Mouse (Mus musculus) retina, adult 2 months (tissue): ENCODE data around the gene Nkpd1.

Experiments
- DNase-seq: peaks from one replicate; pipeline ENCODE4 v3.0.0-alpha.2; 2012; ENCODE audit warnings: low read depth, low spot score

Nkpd1 gene

GRCm38 (mm10) chr7:19517652-19518365 is at the start of gene Nkpd1:
Gene Nkpd1 (plus strand): TSS chr7:19517838.
- DNase-seq, result no peak

DNA sequence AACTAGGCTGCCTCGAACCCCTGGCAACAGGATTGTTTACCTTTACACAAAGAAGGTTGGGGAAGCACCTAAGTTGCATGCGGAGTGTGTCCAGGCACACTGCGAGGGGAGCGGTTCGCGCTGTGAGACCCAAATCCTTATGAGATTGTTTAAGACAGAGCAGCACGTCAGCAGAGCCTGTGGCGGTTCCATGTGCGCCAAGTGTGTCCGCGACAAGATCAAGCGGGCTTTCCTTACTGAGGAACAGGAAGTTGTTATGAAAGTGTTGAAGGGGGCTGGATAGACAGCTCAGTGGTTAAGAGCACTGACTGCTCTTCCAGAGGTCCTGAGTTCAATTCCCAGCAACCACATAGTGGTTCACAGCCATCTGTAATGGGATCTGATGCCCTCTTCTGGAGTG is 49.4 kb upstream of the Nkpd1 start:
- DNase-seq, result no peak

- no peak for DNase-seq
These were observed 48.2 kb upstream of the Nkpd1 start for GRCm38 (mm10) chr7:19469404-19469803.

GRCm38 (mm10) chr7:19470308-19470707 is 47.3 kb upstream of the Nkpd1 start:
- DNase-seq, result no peak

- DNase-seq, result no peak
These were observed 45.2 kb upstream of the Nkpd1 start for GRCm38 (mm10) chr7:19472403-19472802.

DNA sequence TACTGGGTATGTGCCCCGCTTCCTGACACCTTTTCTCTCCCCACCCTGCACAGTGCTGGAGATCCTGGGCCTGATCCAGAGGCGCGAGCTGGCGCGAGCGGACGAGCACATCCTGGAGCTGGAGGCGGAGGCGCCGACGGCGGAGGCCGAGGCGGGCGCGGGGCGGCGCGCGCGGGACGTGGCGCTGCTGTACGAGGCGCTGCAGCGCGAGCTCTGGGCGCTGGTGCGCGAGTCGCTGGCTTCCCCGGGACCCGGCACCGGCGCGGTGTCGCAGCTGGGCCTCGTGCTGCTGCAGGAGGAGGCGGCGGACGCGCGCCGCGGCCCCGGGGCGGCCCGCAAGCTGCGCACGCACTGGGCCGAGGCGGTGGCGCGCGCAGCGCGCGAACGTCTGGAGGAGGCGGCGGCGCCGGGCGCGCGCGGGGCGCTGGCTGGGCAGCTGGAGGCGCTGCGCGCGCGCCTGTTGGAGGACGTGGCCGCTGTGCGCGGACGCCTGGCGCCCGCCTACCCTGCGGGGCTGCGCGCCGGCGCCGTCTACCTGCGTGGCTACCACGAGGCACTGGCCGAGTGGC is 43.7 kb upstream of the Nkpd1 start:
- peak; percentile 50 for DNase-seq

- no peak for DNase-seq
These were observed 40.6 kb upstream of the Nkpd1 start for GRCm38 (mm10) chr7:19477084-19477483.

DNA sequence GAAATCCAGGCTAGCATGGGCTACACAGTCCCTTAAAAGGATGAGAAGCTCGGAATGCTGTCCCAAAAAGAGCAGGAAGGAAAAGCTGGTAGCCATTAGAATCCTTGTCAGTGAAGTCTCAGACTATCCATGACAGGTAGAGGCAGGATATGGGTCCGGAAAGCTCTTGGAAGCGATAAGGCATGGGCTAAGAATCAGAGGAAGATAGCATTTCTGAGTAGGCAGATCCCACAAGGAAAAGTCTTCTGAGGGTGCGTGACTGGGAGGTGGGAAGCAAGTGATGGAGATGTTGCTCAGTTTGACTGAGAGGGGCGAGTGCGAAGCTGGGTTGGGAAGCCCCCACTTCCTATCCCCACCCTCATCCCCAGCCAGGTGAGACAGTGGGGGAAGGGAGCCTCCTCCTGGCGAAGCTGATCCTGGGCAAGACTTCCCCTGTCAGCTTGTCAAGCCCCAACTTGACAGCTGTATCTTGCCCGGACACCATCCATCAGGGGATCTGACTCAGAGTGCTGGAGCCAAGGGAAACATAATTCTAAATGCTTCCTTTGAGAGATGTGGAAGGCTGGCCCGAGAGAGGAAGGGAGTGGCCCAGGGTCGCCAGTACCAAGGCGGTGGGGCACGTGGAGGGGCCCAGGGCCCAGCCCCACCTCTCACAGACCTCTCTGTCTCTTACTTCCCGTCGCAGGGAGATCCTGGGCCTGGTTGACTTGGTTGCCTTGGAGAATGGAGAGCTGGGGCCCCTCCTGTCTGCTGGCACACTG is 39.8 kb upstream of the Nkpd1 start:
- DNase-seq, result no peak

- DNase-seq, result no peak
These were observed 34.4 kb upstream of the Nkpd1 start for GRCm38 (mm10) chr7:19483281-19483680.

DNA sequence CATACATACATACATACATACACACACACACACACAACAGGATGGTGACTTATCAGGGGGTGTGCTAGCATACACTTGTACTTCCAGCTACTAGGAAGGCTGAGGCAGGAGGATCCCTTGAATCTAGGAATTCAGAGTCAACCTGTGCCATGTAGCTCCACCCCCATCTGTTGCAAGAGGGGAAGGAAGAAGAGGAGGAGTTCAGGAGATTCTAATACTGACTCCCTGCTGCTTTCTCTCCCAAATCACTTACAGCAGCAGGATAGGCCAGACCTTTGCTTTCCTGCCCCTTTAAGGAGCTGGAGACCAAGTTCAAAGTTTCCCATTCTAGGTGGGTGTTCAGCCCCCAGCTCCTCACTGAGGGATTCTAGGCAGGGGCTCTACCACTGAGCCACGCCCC is 32.1 kb upstream of the Nkpd1 start:
- no peak for DNase-seq

DNA sequence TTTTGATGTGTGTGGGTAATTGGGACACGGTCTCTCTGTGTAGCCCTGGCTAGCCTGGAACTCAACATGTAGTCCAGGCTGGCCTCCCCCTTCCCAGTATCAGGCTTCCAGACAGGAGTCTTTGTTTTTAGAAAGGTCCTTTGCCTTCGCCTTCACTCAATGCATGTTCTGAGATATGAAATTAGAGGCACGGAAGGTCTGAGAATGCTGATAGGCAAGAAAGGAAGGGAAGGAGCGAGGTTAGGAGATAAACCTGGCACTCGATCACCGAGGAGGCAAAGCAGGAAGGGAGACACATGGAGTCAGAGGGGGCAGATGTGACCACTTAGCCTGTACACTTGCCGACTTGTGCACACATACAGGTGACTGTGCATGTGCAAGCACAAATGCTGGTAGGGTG is 31.1 kb upstream of the Nkpd1 start:
- no peak for DNase-seq

- no peak for DNase-seq
These were observed 28.1 kb upstream of the Nkpd1 start for GRCm38 (mm10) chr7:19489525-19489924.

GRCm38 (mm10) chr7:19491731-19492130 is 25.9 kb upstream of the Nkpd1 start:
- no peak for DNase-seq

DNA sequence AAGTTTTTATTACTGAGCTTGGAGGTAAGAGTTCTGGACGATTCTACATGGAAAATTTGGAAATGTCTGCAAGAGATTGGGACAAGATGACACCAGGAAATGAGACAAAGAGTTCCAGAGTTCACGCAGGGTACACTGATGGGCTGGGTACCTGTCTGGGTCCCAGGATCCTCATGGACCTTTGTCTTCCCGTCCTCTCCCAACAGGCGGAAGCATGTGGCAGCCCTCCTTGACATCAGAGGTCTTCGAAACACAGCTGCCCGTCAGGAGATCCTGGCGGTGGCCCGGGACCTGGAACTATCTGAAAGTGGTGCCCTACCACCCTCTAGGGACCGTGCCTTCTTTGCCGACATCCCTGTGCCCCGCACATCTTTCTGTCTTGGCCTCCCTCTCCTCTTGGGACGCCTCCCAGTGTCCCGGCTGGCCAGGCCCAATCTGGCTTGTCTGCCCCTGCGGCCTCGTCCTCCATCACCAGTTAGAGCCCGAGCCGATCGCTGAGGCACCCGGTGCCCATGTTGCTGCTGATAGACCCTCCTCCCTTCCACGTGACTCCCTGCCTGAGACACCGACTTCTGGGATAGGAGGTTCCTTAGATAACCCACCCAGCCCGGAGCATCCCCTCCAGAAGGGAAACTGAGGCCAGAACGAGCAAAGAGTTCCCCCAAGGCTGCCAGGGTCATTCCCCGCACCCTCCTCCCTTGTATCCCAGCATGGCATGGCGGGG is 22.7 kb upstream of the Nkpd1 start:
- DNase-seq, result no peak

DNA sequence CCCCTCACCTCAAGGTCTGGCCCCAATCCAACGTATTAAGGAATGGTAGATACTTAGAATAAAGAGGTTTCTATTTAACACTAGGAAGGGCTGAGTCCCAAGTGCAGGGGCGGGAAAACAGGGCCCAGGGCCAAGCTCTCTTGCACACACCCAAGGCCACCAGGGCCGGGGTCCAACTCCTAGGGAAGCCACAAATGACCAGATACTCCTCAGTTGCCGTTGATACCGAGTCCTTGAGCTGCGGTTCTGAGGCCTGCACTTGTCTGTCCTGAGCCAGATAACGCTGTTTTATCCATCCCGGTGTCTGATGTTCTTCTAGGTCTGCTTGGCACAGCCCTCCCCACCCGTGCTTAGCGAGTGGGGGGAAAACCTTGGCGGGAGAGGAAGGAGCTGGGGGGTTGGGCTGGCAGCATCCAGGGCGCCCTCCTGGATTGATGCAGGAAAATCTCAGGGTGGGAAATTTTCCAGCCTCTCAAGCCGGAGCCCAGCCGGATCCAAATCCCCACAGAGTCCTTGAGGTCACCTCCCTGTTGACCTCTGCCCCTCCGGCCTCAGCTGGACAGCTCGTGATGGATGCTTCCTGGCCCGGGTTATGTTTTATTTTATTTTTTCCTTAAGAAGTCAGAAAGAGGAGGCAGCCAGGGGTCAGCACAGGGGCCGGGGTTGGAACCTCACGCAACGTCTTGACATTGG is 22.0 kb upstream of the Nkpd1 start:
- DNase-seq, result no peak

GRCm38 (mm10) chr7:19496214-19496555 is 21.5 kb upstream of the Nkpd1 start:
- DNase-seq, result no peak

GRCm38 (mm10) chr7:19498326-19498725 is 19.3 kb upstream of the Nkpd1 start:
- DNase-seq, result no peak

- no peak for DNase-seq
These were observed 16.9 kb upstream of the Nkpd1 start for GRCm38 (mm10) chr7:19500420-19501363.

DNA sequence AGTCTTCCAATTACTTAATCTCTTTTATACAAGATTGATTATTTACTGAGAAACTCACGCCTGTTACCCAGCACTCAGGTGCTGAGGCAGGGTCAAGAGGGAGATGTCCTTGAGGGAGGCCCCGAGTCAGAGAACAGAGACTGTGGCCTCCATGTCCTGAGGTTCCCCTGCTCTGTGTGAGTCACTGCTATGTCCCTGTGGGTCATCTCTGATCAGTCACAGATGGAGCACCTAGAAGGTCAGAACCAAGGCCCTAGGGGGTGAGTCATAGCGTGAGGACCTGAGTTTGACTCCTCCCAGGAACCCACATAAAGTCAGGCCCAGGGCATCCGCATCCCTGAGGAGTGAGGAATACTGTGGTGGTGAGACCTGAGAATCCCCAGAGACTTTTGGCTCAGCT is 16.0 kb upstream of the Nkpd1 start:
- DNase-seq, result no peak

- peak; percentile 55 for DNase-seq
These were observed 14.1 kb upstream of the Nkpd1 start for GRCm38 (mm10) chr7:19503481-19504068.
